Mouse (Mus musculus): ENCODE measurements around the gene Lrrc27. TPM values are rescaled to one million over a fixed set of nuclear protein-coding genes. Genes with fewer than 3 reads are reported as not detected.

The Lrrc27 gene
- total RNA-seq, 2 experiments from 2014 or later = 0.94 to 2.9 TPM

GRCm38 (mm10) chr7:139266431-139266830 is 53.6 kb downstream of the Lrrc27 start:
- ATAC-seq (replicated peaks; ENCODE audit: low FRiP score, poor library complexity, severe bottlenecking) = no peak

GRCm38 (mm10) chr7:139266886-139267870 is 54.4 kb downstream of the Lrrc27 start:
- ATAC-seq (replicated peaks; ENCODE audit: low FRiP score, poor library complexity, severe bottlenecking) = no peak

DNA sequence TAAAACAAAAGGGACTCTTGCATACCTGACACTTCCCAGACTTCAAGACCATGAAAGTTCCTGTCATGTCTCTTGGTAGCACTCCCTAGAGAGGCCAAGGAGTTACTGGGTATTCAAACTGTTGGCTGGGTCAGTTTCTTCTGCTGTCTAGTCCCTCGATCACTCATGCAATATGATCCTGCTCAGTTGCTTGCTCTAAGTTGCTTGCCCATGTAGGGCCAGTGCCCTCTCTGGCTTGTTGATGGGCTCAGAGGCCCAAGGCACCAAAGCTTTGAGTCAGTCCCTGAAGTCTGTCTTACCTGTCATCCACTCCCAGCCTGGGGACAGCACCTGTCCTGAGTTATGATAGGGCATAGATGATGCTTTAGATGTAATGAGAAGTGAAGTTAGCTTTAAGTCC is 58.0 kb downstream of the Lrrc27 start:
- no peak for ATAC-seq (replicated peaks; ENCODE audit: low FRiP score, poor library complexity, severe bottlenecking)

- no peak for ATAC-seq (replicated peaks; ENCODE audit: low FRiP score, poor library complexity, severe bottlenecking)
These were observed 59.1 kb downstream of the Lrrc27 start for GRCm38 (mm10) chr7:139271871-139272270.

DNA sequence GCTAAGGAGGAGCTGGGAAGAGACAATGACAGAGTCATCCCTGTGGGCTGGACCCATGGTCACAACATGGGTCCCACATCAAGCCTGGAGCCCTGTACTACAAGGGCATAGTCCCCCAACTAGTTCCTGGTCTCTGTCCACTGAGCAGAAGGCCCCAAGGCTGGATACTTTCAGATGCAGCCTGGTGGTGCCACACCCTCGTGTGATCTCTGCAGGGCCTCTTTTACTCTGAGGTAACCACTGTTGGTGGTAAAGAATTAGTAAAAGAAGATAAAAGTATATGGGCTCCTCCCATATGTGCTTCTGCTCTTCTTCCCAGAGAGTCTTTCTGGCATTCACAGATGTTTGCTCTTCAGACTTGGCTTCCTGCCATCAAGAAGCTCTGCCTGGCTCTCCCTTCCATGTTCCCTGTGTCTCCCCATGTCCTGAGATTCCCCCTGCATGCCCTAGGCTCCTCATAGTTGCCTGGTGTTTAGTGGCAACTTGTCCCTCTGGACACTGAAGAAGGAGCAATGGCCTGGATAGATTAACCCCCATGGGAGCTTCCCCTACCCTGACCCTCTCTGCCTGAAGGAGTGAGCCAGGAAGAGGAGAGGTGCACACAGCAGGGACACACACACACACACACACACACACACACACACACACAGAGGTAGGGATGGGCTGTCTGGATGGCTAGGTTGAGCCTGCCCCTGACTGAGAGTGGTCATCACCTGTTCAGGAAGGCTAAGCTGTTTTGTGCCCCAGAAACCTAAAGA is 60.0 kb downstream of the Lrrc27 start:
- no peak for ATAC-seq (replicated peaks; ENCODE audit: low FRiP score, poor library complexity, severe bottlenecking)

DNA sequence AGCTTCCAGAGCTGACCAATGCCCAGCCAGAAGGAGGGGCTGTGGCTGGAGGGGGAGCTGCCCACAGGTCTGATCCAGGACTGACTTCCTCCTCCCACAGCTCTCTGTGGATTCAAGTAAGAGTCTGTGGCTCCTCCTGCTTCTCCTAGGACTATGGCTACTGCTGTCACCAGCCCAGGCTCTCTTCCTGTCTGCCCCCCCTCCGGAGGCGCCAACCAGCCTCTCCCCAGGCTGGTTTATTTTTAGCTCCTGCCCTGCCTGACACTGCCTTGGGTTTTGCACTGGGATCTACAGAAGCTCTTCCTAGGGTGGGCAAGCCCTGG is 60.6 kb downstream of the Lrrc27 start:
- ATAC-seq (replicated peaks; ENCODE audit: low FRiP score, poor library complexity, severe bottlenecking) = no peak

GRCm38 (mm10) chr7:139275586-139275985 is 62.8 kb downstream of the Lrrc27 start:
- ATAC-seq (replicated peaks; ENCODE audit: low FRiP score, poor library complexity, severe bottlenecking) = no peak

DNA sequence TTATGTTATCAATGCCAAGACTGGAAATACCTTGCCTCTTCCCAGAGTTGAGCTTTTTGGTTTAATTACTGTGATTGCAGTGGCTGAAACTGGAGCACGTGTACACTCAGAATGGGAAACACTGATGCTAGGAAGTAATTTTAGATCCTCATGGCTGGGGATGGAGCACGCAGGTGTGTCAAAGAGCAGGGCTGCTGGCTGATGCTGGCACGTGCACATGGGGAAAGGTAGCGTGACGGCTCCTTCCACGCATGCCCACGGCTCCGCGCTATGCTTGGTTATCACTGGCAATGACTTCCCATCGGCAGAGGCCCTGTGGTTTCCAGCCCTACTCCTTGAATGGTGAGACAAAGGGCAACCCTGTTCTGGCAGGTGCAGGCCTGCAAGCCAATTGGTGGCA is 63.4 kb downstream of the Lrrc27 start:
- no peak for ATAC-seq (replicated peaks; ENCODE audit: low FRiP score, poor library complexity, severe bottlenecking)

- no peak for ATAC-seq (replicated peaks; ENCODE audit: low FRiP score, poor library complexity, severe bottlenecking)
These were observed 64.7 kb downstream of the Lrrc27 start for GRCm38 (mm10) chr7:139277536-139277935.

- ATAC-seq (replicated peaks; ENCODE audit: low FRiP score, poor library complexity, severe bottlenecking) = no peak
These were observed 66.8 kb downstream of the Lrrc27 start for GRCm38 (mm10) chr7:139279571-139279970.

- no peak for ATAC-seq (replicated peaks; ENCODE audit: low FRiP score, poor library complexity, severe bottlenecking)
These were observed 67.3 kb downstream of the Lrrc27 start for GRCm38 (mm10) chr7:139280044-139280443.

DNA sequence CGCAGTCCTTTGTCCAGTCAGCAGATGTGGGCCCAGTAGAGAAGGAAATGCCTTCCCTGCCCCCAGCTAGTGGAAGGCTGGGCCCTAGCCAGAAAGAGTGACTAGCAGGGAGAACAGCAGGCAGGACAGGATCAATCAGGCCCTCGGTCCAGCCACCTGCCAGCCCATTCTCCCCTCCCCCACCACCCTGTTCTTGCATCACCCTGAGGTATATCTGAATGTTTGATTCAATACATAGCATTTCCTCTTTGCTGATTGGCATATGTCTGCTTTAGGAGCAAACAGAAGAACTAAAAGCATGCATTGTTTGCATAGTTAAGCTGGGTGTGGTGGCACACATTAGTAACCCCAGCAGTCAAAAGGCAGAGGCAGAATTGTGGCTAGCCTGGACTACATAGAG is 68.4 kb downstream of the Lrrc27 start:
- no peak for ATAC-seq (replicated peaks; ENCODE audit: low FRiP score, poor library complexity, severe bottlenecking)

- ATAC-seq (replicated peaks; ENCODE audit: low FRiP score, poor library complexity, severe bottlenecking) = no peak
These were observed 69.2 kb downstream of the Lrrc27 start for GRCm38 (mm10) chr7:139282037-139282436.

GRCm38 (mm10) chr7:139285295-139285943 is 72.6 kb downstream of the Lrrc27 start:
- ATAC-seq (replicated peaks; ENCODE audit: low FRiP score, poor library complexity, severe bottlenecking) = no peak

- no peak for ATAC-seq (replicated peaks; ENCODE audit: low FRiP score, poor library complexity, severe bottlenecking)
These were observed 75.8 kb downstream of the Lrrc27 start for GRCm38 (mm10) chr7:139288540-139288939.

Other genes with a start within 250 kb of the Lrrc27 start
- gene Dpysl4, start 127.0 kb upstream of the Lrrc27 start, total RNA-seq (2015; ENCODE audit: low replicate concordance) = not detected in 2 replicates
- not detected in 2 replicates for gene Dpysl4, start 127.0 kb upstream of the Lrrc27 start, total RNA-seq (2017; ENCODE audit: low replicate concordance)
- gene Stk32c, start 319 bp downstream of the Lrrc27 start, total RNA-seq (2015; ENCODE audit: low replicate concordance) = not detected in 2 replicates
- not detected in 2 replicates for gene Stk32c, start 319 bp downstream of the Lrrc27 start, total RNA-seq (2017; ENCODE audit: low replicate concordance)
- 0.42 and 2.7 TPM in 2 replicates for gene Pwwp2b, start 35.5 kb downstream of the Lrrc27 start, total RNA-seq (2015; ENCODE audit: low replicate concordance)
- gene Pwwp2b, start 35.5 kb downstream of the Lrrc27 start, total RNA-seq (2017; ENCODE audit: low replicate concordance) = 0.42 TPM in 1 of 2 replicates, not detected in the other
- 3.1 and 4.4 TPM in 2 replicates for gene Inpp5a, start 176.1 kb downstream of the Lrrc27 start, total RNA-seq (2015; ENCODE audit: low replicate concordance)
- 3.1 and 6.9 TPM in 2 replicates for gene Inpp5a, start 176.1 kb downstream of the Lrrc27 start, total RNA-seq (2017; ENCODE audit: low replicate concordance)